Mouse (Mus musculus) thymus, postnatal 0 days (tissue): ENCODE measurements around the gene Serpinh1. TPM values are rescaled to one million over a fixed set of nuclear protein-coding genes. Genes with fewer than 3 reads are reported as not detected.

Experiments used
- polyA plus RNA-seq: library from polyadenylated mRNA; unstranded; fragments of >200 nt; fragmentation: Nextera tagmentation; extraction: Ambion mirVana; gene quantifications from 2 replicates; pipeline ENCODE4 v1.2.1, GENCODE M21; 2015

Serpinh1 gene
- polyA plus RNA-seq, 1 experiment from 2014 or later: 73.2 TPM

Other genes with a start within 250 kb of the Serpinh1 start
- 25.8 and 30.9 TPM in 2 replicates for gene Uvrag, start 212.1 kb downstream of the Serpinh1 start, polyA plus RNA-seq
- 6.6 and 7.2 TPM in 2 replicates for gene Dgat2, start 170.5 kb downstream of the Serpinh1 start, polyA plus RNA-seq
- 0.25 and 0.51 TPM in 2 replicates for gene Mogat2, start 114.6 kb downstream of the Serpinh1 start, polyA plus RNA-seq
- gene Map6, start 85.8 kb downstream of the Serpinh1 start, polyA plus RNA-seq: 0.35 and 0.84 TPM in 2 replicates
- 2.9 and 3.1 TPM in 2 replicates for gene Gdpd5, start 28.2 kb upstream of the Serpinh1 start, polyA plus RNA-seq
- gene Klhl35, start 112.8 kb upstream of the Serpinh1 start, polyA plus RNA-seq: 0.90 and 1.1 TPM in 2 replicates
- gene Rps3, start 130.5 kb upstream of the Serpinh1 start, polyA plus RNA-seq: 1,054 and 1,103 TPM in 2 replicates
- 4.6 and 5.2 TPM in 2 replicates for gene Arrb1, start 182.2 kb upstream of the Serpinh1 start, polyA plus RNA-seq